Mouse (Mus musculus): ENCODE measurements around the gene Pagr1b. TPM values are rescaled to one million over a fixed set of nuclear protein-coding genes. Genes with fewer than 3 reads are reported as not detected.

Pagr1b gene
- polyA plus RNA-seq, 1 experiment from 2014 or later: not detected

- Histone ChIP-seq H3K9ac (ENCODE audit: low read length) (peak overlapping the region; percentile 16; the same call in 1 of the 2 replicates), H3K36me3 (ENCODE audit: control insufficient read depth, insufficient read depth, low read length) (peaks cover 31% of the 10 kb centered on the region), H3K4me3 (ENCODE audit: control insufficient read depth in 1 of 2, insufficient read depth in 1 of 2, low read depth in 1 of 2, low read length in 2 of 2) (no peak overlapping the region), H3K4me1 (ENCODE audit: control insufficient read depth in 2 of 2, insufficient read depth in 2 of 2, low read length in 2 of 2) (peaks cover 15 to 32% of the 10 kb centered on the region in 2 experiments), H3K27me3 (ENCODE audit: control insufficient read depth, insufficient read depth, low read length) (no peaks in the 10 kb centered on the region), H3K9me3 (ENCODE audit: control insufficient read depth, low read length) (no peaks in the 10 kb centered on the region), H3K4me2 (ENCODE audit: low read length) (peak overlapping the region; percentile 67; the same call in 1 of the 2 replicates), H3K27ac (replicated peaks in 1 of 2; ENCODE audit: control insufficient read depth in 1 of 2, insufficient read depth in 1 of 2, low read depth in 2 of 2, low read length in 2 of 2) (no peak overlapping the region)
- ATAC-seq (ENCODE audit: insufficient number of reproducible peaks, insufficient read depth, low FRiP score, low read depth): no peak
- 89% methylated on average over 12 of the region's 12 CpGs for WGBS
Measured at GRCm38 (mm10) chr7:127014993-127015392, 1.3 kb downstream of the Pagr1b start.

DNA sequence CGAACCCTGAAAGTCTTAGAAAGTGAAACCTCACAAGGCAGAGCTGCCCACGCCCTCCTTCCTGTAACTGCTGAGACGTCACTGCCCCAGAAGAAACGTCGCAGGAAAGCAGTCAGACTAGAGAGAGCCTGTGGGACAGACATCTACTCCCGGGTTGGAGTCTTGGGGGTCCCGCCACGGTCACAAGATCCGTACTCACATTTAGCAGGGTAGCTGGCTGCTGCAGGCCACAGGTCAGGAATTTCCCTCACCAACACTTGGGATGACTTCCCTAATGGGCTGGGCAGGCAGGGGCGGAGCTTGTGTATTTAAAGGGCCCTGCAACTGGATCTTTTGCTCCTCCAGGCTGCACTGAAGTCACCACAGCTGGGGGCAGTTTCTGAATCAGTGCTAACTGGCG is 2.0 kb downstream of the Pagr1b start, which contains the start of gene Mvp:
Gene Mvp (minus strand): TSS at position 302 of the 400 bp plus-strand sequence.
- H3K36me3 ChIP-seq (ENCODE audit: control insufficient read depth, insufficient read depth, low read length): peaks cover 31% of the 10 kb centered on the region
- H3K9me3 ChIP-seq (ENCODE audit: control insufficient read depth, low read length): no peaks in the 10 kb centered on the region
- H3K4me1 ChIP-seq (ENCODE audit: control insufficient read depth in 2 of 2, insufficient read depth in 2 of 2, low read length in 2 of 2): peaks cover 15 to 31% of the 10 kb centered on the region in 2 experiments
- no peak for ATAC-seq (ENCODE audit: insufficient number of reproducible peaks, insufficient read depth, low FRiP score, low read depth)
- H3K27ac ChIP-seq (replicated peaks in 1 of 2; ENCODE audit: control insufficient read depth in 1 of 2, insufficient read depth in 1 of 2, low read depth in 2 of 2, low read length in 2 of 2): no peak within 1 kb of the TSS
- H3K4me2 ChIP-seq (ENCODE audit: low read length): peak within 1 kb of the TSS; percentile 81
- no peaks in the 10 kb centered on the region for H3K27me3 ChIP-seq (ENCODE audit: control insufficient read depth, insufficient read depth, low read length)
- peak within 1 kb of the TSS; percentile 46 to 62 for H3K4me3 ChIP-seq (ENCODE audit: control insufficient read depth in 1 of 2, insufficient read depth in 1 of 2, low read depth in 1 of 2, low read length in 2 of 2)
- WGBS: 26% methylated on average over 11 of the region's 11 CpGs
- peak within 1 kb of the TSS; percentile 63 for H3K9ac ChIP-seq (ENCODE audit: low read length)

DNA sequence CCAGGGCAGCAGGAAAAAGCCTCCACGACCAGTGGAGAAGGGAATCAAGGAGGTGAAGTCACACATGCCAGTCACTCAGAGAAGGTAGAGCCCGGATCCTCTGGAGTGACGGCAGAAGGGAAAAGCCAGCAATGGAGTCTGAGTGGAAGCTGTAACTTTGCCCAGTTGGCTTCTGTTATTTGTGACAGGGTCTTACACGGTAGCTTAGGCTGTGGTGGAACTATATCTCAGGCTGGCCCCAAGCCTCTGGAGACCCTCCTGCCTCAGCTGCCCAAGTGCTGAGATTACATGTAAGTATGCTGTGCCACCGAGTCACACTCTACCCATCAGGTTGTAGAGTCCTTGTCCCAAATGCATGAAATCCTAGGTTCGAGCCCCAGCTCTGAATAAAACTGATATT is 2.9 kb downstream of the Pagr1b start:
- H3K4me3 ChIP-seq (ENCODE audit: control insufficient read depth in 1 of 2, insufficient read depth in 1 of 2, low read depth in 1 of 2, low read length in 2 of 2): no peak overlapping the region
- no peak overlapping the region for H3K27ac ChIP-seq (replicated peaks in 1 of 2; ENCODE audit: control insufficient read depth in 1 of 2, insufficient read depth in 1 of 2, low read depth in 2 of 2, low read length in 2 of 2)
- peaks cover 18 to 36% of the 10 kb centered on the region in 2 experiments for H3K4me1 ChIP-seq (ENCODE audit: control insufficient read depth in 2 of 2, insufficient read depth in 2 of 2, low read length in 2 of 2)
- 90% methylated on average over 6 of the region's 6 CpGs for WGBS
- H3K27me3 ChIP-seq (ENCODE audit: control insufficient read depth, insufficient read depth, low read length): no peaks in the 10 kb centered on the region
- no peaks in the 10 kb centered on the region for H3K9me3 ChIP-seq (ENCODE audit: control insufficient read depth, low read length)
- H3K9ac ChIP-seq (ENCODE audit: low read length): no peak overlapping the region
- peaks cover 31% of the 10 kb centered on the region for H3K36me3 ChIP-seq (ENCODE audit: control insufficient read depth, insufficient read depth, low read length)
- H3K4me2 ChIP-seq (ENCODE audit: low read length): peak overlapping the region; percentile 67
- ATAC-seq (ENCODE audit: insufficient number of reproducible peaks, insufficient read depth, low FRiP score, low read depth): no peak

GRCm38 (mm10) chr7:127012845-127013244 is 3.4 kb downstream of the Pagr1b start:
- no peaks in the 10 kb centered on the region for H3K27me3 ChIP-seq (ENCODE audit: control insufficient read depth, insufficient read depth, low read length)
- H3K27ac ChIP-seq (replicated peaks in 1 of 2; ENCODE audit: control insufficient read depth in 1 of 2, insufficient read depth in 1 of 2, low read depth in 2 of 2, low read length in 2 of 2): no peak overlapping the region
- peaks cover 21 to 36% of the 10 kb centered on the region in 2 experiments for H3K4me1 ChIP-seq (ENCODE audit: control insufficient read depth in 2 of 2, insufficient read depth in 2 of 2, low read length in 2 of 2)
- no peak for ATAC-seq (ENCODE audit: insufficient number of reproducible peaks, insufficient read depth, low FRiP score, low read depth)
- no peak overlapping the region for H3K4me2 ChIP-seq (ENCODE audit: low read length)
- H3K36me3 ChIP-seq (ENCODE audit: control insufficient read depth, insufficient read depth, low read length): peaks cover 31% of the 10 kb centered on the region
- no peaks in the 10 kb centered on the region for H3K9me3 ChIP-seq (ENCODE audit: control insufficient read depth, low read length)
- no peak overlapping the region for H3K4me3 ChIP-seq (ENCODE audit: control insufficient read depth in 1 of 2, insufficient read depth in 1 of 2, low read depth in 1 of 2, low read length in 2 of 2)
- no peak overlapping the region for H3K9ac ChIP-seq (ENCODE audit: low read length)
- 91% methylated on average over 10 of the region's 10 CpGs for WGBS

GRCm38 (mm10) chr7:127012374-127012773 is 3.9 kb downstream of the Pagr1b start:
- Histone ChIP-seq H3K27me3 (ENCODE audit: control insufficient read depth, insufficient read depth, low read length) (no peaks in the 10 kb centered on the region), H3K4me3 (ENCODE audit: control insufficient read depth in 1 of 2, insufficient read depth in 1 of 2, low read depth in 1 of 2, low read length in 2 of 2) (no peak overlapping the region), H3K4me1 (ENCODE audit: control insufficient read depth in 2 of 2, insufficient read depth in 2 of 2, low read length in 2 of 2) (peaks cover 21 to 32% of the 10 kb centered on the region in 2 experiments), H3K36me3 (ENCODE audit: control insufficient read depth, insufficient read depth, low read length) (peaks cover 31% of the 10 kb centered on the region), H3K27ac (replicated peaks in 1 of 2; ENCODE audit: control insufficient read depth in 1 of 2, insufficient read depth in 1 of 2, low read depth in 2 of 2, low read length in 2 of 2) (no peak overlapping the region), H3K4me2 (ENCODE audit: low read length) (no peak overlapping the region), H3K9me3 (ENCODE audit: control insufficient read depth, low read length) (no peaks in the 10 kb centered on the region), H3K9ac (ENCODE audit: low read length) (no peak overlapping the region)
- 71% methylated on average over 6 of the region's 6 CpGs for WGBS
- no peak for ATAC-seq (ENCODE audit: insufficient number of reproducible peaks, insufficient read depth, low FRiP score, low read depth)

GRCm38 (mm10) chr7:127011717-127012116 is 4.6 kb downstream of the Pagr1b start:
- 65% methylated on average over 2 of the region's 2 CpGs for WGBS

GRCm38 (mm10) chr7:127011051-127011450 is 5.2 kb downstream of the Pagr1b start:
- Histone ChIP-seq H3K9me3 (ENCODE audit: control insufficient read depth, low read length) (no peaks in the 10 kb centered on the region), H3K36me3 (ENCODE audit: control insufficient read depth, insufficient read depth, low read length) (peaks cover 31% of the 10 kb centered on the region), H3K27me3 (ENCODE audit: control insufficient read depth, insufficient read depth, low read length) (no peaks in the 10 kb centered on the region), H3K9ac (ENCODE audit: low read length) (no peak overlapping the region), H3K4me1 (ENCODE audit: control insufficient read depth in 2 of 2, insufficient read depth in 2 of 2, low read length in 2 of 2) (peaks cover 23 to 32% of the 10 kb centered on the region in 2 experiments), H3K27ac (replicated peaks in 1 of 2; ENCODE audit: control insufficient read depth in 1 of 2, insufficient read depth in 1 of 2, low read depth in 2 of 2, low read length in 2 of 2) (no peak overlapping the region), H3K4me3 (ENCODE audit: control insufficient read depth in 1 of 2, insufficient read depth in 1 of 2, low read depth in 1 of 2, low read length in 2 of 2) (no peak overlapping the region), H3K4me2 (ENCODE audit: low read length) (no peak overlapping the region)
- no peak for ATAC-seq (ENCODE audit: insufficient number of reproducible peaks, insufficient read depth, low FRiP score, low read depth)
- 96% methylated on average over 2 of the region's 2 CpGs for WGBS

More at GRCm38 (mm10) chr7:127011717-127012116, 4.6 kb downstream of the Pagr1b start:
- Histone ChIP-seq H3K9me3 (ENCODE audit: control insufficient read depth, low read length) (no peaks in the 10 kb centered on the region), H3K27ac (replicated peaks in 1 of 2; ENCODE audit: control insufficient read depth in 1 of 2, insufficient read depth in 1 of 2, low read depth in 2 of 2, low read length in 2 of 2) (no peak overlapping the region), H3K36me3 (ENCODE audit: control insufficient read depth, insufficient read depth, low read length) (peaks cover 31% of the 10 kb centered on the region), H3K4me2 (ENCODE audit: low read length) (no peak overlapping the region), H3K9ac (ENCODE audit: low read length) (no peak overlapping the region), H3K4me3 (ENCODE audit: control insufficient read depth in 1 of 2, insufficient read depth in 1 of 2, low read depth in 1 of 2, low read length in 2 of 2) (no peak overlapping the region), H3K4me1 (ENCODE audit: control insufficient read depth in 2 of 2, insufficient read depth in 2 of 2, low read length in 2 of 2) (peaks cover 21 to 32% of the 10 kb centered on the region in 2 experiments), H3K27me3 (ENCODE audit: control insufficient read depth, insufficient read depth, low read length) (no peaks in the 10 kb centered on the region)
- ATAC-seq (ENCODE audit: insufficient number of reproducible peaks, insufficient read depth, low FRiP score, low read depth): no peak

All from heart, embryonic 14.5 days (tissue).